Mouse (Mus musculus): Measurements from ENCODE around the gene Wsb2. TPM values are rescaled to one million over a fixed set of nuclear protein-coding genes. Genes with fewer than 3 reads are reported as not detected.

Wsb2 gene
- polyA plus RNA-seq, 1 experiment from 2014 or later = 63.7 TPM

DNA sequence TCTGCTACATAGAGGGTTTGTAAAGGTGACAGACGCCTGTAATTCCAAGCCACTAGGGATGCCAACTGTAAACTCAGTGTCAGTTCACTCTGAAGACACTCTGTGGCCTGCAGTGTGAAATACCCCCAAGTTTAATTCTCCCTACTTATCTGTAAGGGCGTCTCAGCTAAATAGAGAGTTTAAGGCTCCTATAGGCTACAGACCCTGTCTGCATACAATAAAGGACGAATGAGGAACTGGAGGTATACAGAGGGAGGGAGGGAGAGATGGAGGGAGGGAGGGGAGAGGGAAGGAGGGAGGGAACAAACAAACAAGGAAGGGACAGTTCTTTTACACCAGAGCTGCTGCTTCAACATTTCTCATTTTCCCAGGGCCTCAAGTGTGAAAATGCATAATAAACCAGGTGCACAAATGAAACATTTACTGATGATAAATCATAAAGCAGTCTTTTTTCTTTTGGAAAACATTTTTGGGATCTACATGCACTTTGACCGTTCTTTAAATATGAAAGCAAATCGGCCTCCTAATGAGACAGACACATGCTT, 11.6 kb upstream of the Wsb2 start:
- 80% methylated on average over 5 of the region's 5 CpGs for WGBS
- Histone ChIP-seq H3K27me3 (replicated peaks; ENCODE audit: insufficient read depth, low read length) (no peaks in the 10 kb centered on the region), H3K4me1 (ENCODE audit: insufficient read depth, low read depth, low read length) (no peaks in the 10 kb centered on the region), H3K27ac (ENCODE audit: low read length) (no peak overlapping the region), H3K4me2 (replicated peaks; ENCODE audit: low read depth, low read length) (no peak overlapping the region), H3K9ac (replicated peaks; ENCODE audit: low read depth) (no peak overlapping the region), H3K36me3 (ENCODE audit: insufficient read depth, low read length) (peaks cover 5% of the 10 kb centered on the region; the same call in 1 of the 2 replicates), H3K4me3 (ENCODE audit: low read depth, low read length) (no peak overlapping the region), H3K9me3 (ENCODE audit: low read length) (no peaks in the 10 kb centered on the region)
- ATAC-seq (no peak), DNase-seq (ENCODE audit: low spot score) (no peak)
- TF ChIP-seq CTCF (IDR thresholded peaks at IDR 0.05) (no peak), EP300 (IDR thresholded peaks at IDR 0.05) (no peak)

GRCm38 (mm10) chr5:117346281-117346680, 10.8 kb upstream of the Wsb2 start:
- TF ChIP-seq CTCF (IDR thresholded peaks at IDR 0.05) (no peak), EP300 (IDR thresholded peaks at IDR 0.05) (no peak)
- WGBS = 46% methylated on average over 3 of the region's 3 CpGs
- Histone ChIP-seq H3K9me3 (ENCODE audit: low read length) (no peaks in the 10 kb centered on the region), H3K27me3 (replicated peaks; ENCODE audit: insufficient read depth, low read length) (no peaks in the 10 kb centered on the region), H3K4me2 (replicated peaks; ENCODE audit: low read depth, low read length) (no peak overlapping the region), H3K36me3 (ENCODE audit: insufficient read depth, low read length) (peaks cover 5% of the 10 kb centered on the region; the same call in 1 of the 2 replicates), H3K4me3 (ENCODE audit: low read depth, low read length) (no peak overlapping the region), H3K4me1 (ENCODE audit: insufficient read depth, low read depth, low read length) (no peaks in the 10 kb centered on the region), H3K27ac (ENCODE audit: low read length) (no peak overlapping the region), H3K9ac (replicated peaks; ENCODE audit: low read depth) (no peak overlapping the region)
- DNase-seq (ENCODE audit: low spot score) (no peak), ATAC-seq (no peak)

- Histone ChIP-seq H3K4me2 (replicated peaks; ENCODE audit: low read depth, low read length) (no peak overlapping the region), H3K9me3 (ENCODE audit: low read length) (no peaks in the 10 kb centered on the region), H3K4me3 (ENCODE audit: low read depth, low read length) (no peak overlapping the region), H3K27me3 (replicated peaks; ENCODE audit: insufficient read depth, low read length) (no peaks in the 10 kb centered on the region), H3K36me3 (ENCODE audit: insufficient read depth, low read length) (peaks cover 5% of the 10 kb centered on the region; the same call in 1 of the 2 replicates), H3K4me1 (ENCODE audit: insufficient read depth, low read depth, low read length) (no peaks in the 10 kb centered on the region), H3K9ac (replicated peaks; ENCODE audit: low read depth) (no peak overlapping the region), H3K27ac (ENCODE audit: low read length) (no peak overlapping the region)
- TF ChIP-seq EP300 (IDR thresholded peaks at IDR 0.05) = no peak
- TF ChIP-seq CTCF (IDR thresholded peaks at IDR 0.05) = no peak
- no peak for DNase-seq (ENCODE audit: low spot score)
- ATAC-seq = no peak
- 60% methylated on average over 5 of the region's 5 CpGs for WGBS
These were observed 10.1 kb upstream of the Wsb2 start for GRCm38 (mm10) chr5:117347011-117347410.

GRCm38 (mm10) chr5:117347838-117348237, 9.3 kb upstream of the Wsb2 start:
- TF ChIP-seq CTCF (IDR thresholded peaks at IDR 0.05) = no peak
- TF ChIP-seq EP300 (IDR thresholded peaks at IDR 0.05) = no peak
- Histone ChIP-seq H3K4me3 (ENCODE audit: low read depth, low read length) (no peak overlapping the region), H3K9ac (replicated peaks; ENCODE audit: low read depth) (no peak overlapping the region), H3K36me3 (ENCODE audit: insufficient read depth, low read length) (peaks cover 5% of the 10 kb centered on the region; the same call in 1 of the 2 replicates), H3K27me3 (replicated peaks; ENCODE audit: insufficient read depth, low read length) (no peaks in the 10 kb centered on the region), H3K4me2 (replicated peaks; ENCODE audit: low read depth, low read length) (no peak overlapping the region), H3K4me1 (ENCODE audit: insufficient read depth, low read depth, low read length) (no peaks in the 10 kb centered on the region), H3K27ac (ENCODE audit: low read length) (no peak overlapping the region), H3K9me3 (ENCODE audit: low read length) (no peaks in the 10 kb centered on the region)
- ATAC-seq (no peak), DNase-seq (ENCODE audit: low spot score) (no peak)
- WGBS = 90% methylated on average over 2 of the region's 2 CpGs

GRCm38 (mm10) chr5:117348279-117348678, 8.8 kb upstream of the Wsb2 start:
- Histone ChIP-seq H3K4me1 (ENCODE audit: insufficient read depth, low read depth, low read length) (no peaks in the 10 kb centered on the region), H3K36me3 (ENCODE audit: insufficient read depth, low read length) (peaks cover 5% of the 10 kb centered on the region; the same call in 1 of the 2 replicates), H3K27ac (ENCODE audit: low read length) (no peak overlapping the region), H3K27me3 (replicated peaks; ENCODE audit: insufficient read depth, low read length) (no peaks in the 10 kb centered on the region), H3K4me3 (ENCODE audit: low read depth, low read length) (no peak overlapping the region), H3K9ac (replicated peaks; ENCODE audit: low read depth) (no peak overlapping the region), H3K9me3 (ENCODE audit: low read length) (no peaks in the 10 kb centered on the region), H3K4me2 (replicated peaks; ENCODE audit: low read depth, low read length) (no peak overlapping the region)
- TF ChIP-seq EP300 (IDR thresholded peaks at IDR 0.05) (no peak), CTCF (IDR thresholded peaks at IDR 0.05) (no peak)
- WGBS = 42% methylated on average over 19 of the region's 19 CpGs
- ATAC-seq = peak; percentile 74
- DNase-seq (ENCODE audit: low spot score) = peak; percentile 77

- TF ChIP-seq CTCF (IDR thresholded peaks at IDR 0.05) (no peak), EP300 (IDR thresholded peaks at IDR 0.05) (0 out of 2 replicates have a peak, but pooled peaks have one; percentile 16)
- 36% methylated on average over 8 of the region's 8 CpGs for WGBS
- Histone ChIP-seq H3K9me3 (ENCODE audit: low read length) (no peaks in the 10 kb centered on the region), H3K27ac (ENCODE audit: low read length) (no peak overlapping the region), H3K4me1 (ENCODE audit: insufficient read depth, low read depth, low read length) (peaks cover 10% of the 10 kb centered on the region), H3K4me2 (replicated peaks; ENCODE audit: low read depth, low read length) (no peak overlapping the region), H3K27me3 (replicated peaks; ENCODE audit: insufficient read depth, low read length) (no peaks in the 10 kb centered on the region), H3K9ac (replicated peaks; ENCODE audit: low read depth) (no peak overlapping the region), H3K36me3 (ENCODE audit: insufficient read depth, low read length) (no peaks in the 10 kb centered on the region), H3K4me3 (ENCODE audit: low read depth, low read length) (no peak overlapping the region)
- DNase-seq (ENCODE audit: low spot score) = peak; percentile 44
- no peak for ATAC-seq
These were observed 3.0 kb upstream of the Wsb2 start for GRCm38 (mm10) chr5:117354121-117354520.
